Mouse (Mus musculus) frontal cortex, postnatal 25 days (tissue): Measurements from ENCODE around the gene Elk3.

ENCODE experiments used
- DNase-seq, 2 experiments: peaks; one replicate each; pipeline ENCODE4 v3.0.0; 2022; ENCODE audit warnings: low spot score in 2 of 2

Gene Elk3

DNA sequence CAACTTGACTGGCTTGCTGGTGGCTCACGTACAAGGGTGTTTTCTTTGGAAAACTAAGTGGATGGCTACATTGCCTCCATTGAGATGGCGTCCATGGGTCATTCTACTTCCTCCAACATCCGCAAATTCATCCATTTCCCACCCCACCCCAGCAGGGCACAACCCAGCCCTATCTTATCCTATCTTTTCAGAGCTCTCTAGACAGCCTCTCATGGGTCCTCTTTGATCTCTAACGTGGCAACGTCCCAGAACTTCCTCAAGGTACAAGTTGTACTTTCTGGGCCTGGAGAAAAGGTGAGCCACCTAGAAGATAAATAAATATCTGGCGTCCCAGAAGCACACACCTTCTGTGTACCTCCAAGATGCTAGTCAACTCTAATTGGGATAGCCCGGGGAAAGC lies 17.3 kb downstream of the Elk3 start:
- DNase-seq: no peak

- DNase-seq: peak; percentile 70 to 74
Measured at GRCm38 (mm10) chr10:93291843-93292242, 19.1 kb downstream of the Elk3 start.

DNA sequence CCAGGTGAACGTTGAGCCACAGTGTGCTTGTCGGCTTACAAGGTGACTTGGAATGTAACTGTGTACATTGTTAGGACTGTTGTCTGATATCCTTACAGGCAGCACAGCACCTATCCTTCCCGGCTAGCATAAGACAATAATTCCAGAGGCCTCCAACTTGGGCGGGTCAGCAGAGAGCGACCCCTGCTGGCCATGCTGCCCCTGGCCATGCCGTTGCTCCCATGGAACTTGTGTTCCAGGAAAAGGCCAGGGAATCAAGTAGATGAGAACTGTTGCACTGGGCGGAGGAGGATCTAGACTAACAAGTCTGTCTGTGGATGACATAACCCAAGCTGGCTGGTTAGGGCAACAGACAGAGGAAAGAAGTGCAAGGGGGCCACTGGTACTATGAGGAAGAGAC lies 19.6 kb downstream of the Elk3 start:
- DNase-seq: no peak

DNA sequence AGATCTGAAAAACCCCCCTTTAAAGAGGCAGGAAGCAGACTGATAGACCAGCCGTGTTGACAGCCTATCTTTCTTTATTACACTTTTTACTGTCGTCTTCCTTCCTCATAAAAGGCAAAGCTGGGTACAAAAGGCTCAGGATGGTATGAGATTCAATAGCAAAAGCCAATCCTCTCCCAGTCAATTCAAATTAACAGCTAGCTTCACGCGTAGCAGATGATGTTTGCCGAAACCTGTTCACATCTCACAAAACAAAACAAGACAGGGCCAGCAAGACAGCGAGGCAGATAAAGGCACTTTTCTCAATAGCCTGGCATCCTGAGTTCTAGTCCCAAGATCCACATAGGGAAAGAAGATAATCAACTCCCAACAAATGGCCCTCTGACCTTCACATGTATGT lies 21.5 kb downstream of the Elk3 start:
- DNase-seq: no peak

- peak in 1 of 2 experiments; percentile 30 for DNase-seq
Measured at GRCm38 (mm10) chr10:93288336-93288735, 22.6 kb downstream of the Elk3 start.

- DNase-seq: no peak
Measured at GRCm38 (mm10) chr10:93287551-93288145, 23.3 kb downstream of the Elk3 start.

DNA sequence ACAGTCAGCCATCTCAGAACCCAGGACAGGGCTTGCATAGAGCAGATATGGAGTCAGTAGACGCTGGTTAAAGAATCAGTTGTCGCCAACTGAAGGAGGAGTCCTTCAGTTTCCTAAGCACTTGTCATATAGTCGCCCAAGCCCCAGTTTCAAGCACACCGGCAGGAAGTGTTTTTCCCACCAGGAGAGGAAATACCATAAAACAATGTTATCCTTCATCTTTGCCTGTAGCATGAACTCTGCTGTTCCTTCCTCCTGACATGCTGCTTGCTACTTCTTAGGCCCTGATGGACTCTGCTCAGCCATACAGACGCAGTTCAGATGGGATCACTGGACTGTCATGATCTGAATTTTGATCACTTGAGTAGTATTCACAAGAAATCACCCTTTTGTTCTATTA lies 25.4 kb downstream of the Elk3 start:
- DNase-seq: no peak

- no peak for DNase-seq
Measured at GRCm38 (mm10) chr10:93283258-93283657, 27.7 kb downstream of the Elk3 start.

DNA sequence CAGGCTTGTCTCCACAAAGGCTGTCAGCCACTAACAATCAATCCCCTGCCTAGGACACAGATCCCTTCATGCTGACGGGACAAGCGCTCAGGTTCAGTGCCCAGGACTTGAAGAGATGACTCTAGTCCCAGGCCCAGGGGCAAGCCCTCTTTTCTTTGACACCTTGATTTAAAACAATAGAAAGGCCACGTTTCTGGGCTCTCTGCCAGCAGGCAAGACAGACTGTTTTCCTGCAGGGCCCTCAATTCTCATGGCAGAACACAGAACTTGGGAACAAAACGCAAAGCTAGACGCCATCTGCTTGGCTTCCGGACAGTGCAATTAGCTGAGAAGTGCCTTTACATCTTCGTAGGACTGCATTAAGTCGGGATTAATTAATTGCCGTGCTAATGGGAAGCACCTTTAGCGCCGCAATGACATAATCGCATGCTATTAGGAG lies 28.4 kb downstream of the Elk3 start:
- no peak for DNase-seq

- DNase-seq: no peak
Measured at GRCm38 (mm10) chr10:93281092-93281491, 29.8 kb downstream of the Elk3 start.

DNA sequence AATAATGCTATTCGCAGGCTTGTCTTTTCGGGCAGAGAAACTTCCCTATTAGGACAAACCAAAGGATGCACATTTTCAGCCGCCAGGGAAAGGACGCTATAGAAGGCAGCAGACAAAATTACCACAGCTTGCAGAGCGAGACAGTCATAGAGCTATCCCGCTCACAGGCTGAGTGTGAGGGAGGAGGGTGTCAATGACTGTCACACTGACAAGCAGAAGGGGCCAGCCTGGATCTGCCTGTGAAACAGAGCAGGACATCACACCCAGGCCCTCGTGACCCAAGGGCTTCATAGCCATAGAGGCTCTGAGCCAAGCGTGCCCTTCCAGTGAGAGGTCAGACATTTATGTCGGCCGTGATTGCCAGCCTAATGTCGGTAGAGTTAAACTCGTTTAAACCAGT lies 30.3 kb downstream of the Elk3 start:
- DNase-seq: no peak

DNA sequence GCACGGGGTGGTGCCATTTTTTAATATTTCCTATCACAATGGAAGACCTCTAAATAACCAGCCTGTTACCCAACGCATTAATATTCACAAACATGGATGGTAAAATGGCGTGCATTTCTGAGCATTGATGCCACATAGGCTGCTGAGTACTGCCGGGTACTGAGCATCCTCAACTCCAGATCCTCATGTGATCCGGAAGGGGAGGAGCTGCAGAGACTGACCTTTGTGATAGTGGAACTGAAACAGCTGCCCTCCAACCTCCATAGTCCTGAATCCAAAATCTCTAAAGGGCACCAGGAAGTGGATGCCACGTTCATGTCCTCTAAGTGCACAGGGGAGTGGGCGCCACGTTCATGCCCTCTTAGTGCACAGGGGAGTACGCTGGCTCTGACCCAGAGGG lies 31.9 kb downstream of the Elk3 start:
- DNase-seq: no peak

DNA sequence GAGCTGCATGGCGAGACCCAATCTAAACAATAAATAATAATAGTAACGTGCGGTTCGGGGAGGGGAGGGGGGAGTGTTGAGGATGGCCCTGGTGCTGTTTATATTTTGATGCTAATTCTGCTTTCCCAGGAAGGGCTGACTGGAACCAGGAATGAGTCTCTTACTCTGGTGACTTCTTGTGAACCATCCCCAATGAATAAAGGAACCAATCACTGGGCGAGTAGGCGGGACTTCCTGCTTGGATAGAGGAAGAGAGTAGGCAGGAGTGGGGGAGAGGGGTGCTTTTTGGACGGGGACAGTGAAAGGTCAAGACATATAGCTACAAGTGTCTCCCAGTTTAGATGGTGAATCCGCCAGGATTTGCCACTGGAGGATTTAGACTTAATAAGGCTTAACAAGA lies 32.6 kb downstream of the Elk3 start:
- no peak for DNase-seq

DNA sequence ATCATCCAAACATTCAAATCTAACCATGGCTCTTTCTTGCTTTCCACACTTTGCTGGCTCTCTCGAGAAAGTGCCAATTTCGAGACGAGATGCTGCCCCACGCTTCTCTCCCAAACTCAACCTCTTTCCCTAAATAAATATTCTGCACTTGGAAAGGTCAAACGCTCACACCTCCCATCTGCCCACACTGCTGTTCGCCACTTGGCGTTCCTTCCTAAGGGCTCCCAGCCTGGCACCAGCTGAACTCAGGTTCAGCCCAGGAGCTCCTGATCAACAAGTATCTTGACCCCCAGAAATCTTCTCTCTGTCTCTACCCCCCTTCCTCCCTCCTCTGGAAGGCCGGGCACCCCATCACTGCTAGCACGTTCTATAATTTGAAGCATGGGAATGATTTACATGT lies 34.1 kb downstream of the Elk3 start:
- no peak for DNase-seq

- no peak for DNase-seq
Measured at GRCm38 (mm10) chr10:93276349-93276763, 34.6 kb downstream of the Elk3 start.

DNA sequence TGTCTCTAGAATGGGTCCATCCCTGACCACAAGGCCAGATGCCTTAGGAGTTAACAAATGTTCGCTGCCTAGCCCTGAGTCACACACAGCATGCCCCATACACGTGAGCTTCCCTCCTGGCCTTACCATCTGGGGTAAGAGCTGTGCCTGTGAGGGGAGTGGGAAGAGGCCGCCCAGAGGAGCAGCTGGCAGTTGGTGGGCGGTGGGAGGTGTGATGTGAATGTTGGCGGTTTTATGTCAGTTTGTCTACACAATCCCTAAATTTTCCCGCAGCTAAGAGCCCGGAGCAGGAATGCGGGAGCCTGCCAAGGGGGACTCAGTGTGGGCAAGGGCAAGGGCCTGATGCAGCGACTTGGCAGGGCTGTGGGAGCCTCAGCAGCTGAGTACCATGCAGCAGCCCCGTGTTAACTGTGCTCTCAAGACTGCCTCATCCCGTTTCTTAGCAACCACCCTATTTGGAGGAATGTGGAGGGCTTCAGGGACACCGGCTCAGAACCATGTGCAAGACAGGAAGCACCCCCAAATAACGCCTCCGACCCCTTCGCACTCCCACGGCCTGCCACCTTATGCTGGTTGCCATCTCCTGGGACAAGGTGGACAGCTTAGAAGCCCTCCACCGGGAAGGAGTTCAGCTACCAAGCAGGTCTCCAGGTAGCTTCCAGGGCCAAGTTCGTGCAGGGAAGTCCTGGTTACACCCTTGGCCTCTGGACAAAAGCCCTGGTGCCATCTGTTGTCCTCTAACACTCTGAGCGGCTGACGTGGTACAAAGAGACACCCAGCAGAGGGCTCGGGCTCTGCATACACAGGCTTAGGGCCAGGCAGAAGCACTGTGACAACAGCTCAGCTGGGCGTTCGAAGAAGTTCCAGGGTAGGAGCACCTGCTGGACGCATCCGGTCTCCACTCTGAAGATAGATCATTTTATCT lies 35.5 kb downstream of the Elk3 start:
- peak; percentile 80 to 87 for DNase-seq

- no peak for DNase-seq
Measured at GRCm38 (mm10) chr10:93274277-93274696, 36.6 kb downstream of the Elk3 start.

GRCm38 (mm10) chr10:93272986-93273982 lies 37.7 kb downstream of the Elk3 start:
- no peak for DNase-seq

GRCm38 (mm10) chr10:93271831-93272230 lies 39.1 kb downstream of the Elk3 start:
- DNase-seq: no peak

GRCm38 (mm10) chr10:93270889-93271460 lies 40.0 kb downstream of the Elk3 start:
- DNase-seq: no peak

- no peak for DNase-seq
Measured at GRCm38 (mm10) chr10:93269744-93270143, 41.2 kb downstream of the Elk3 start.

GRCm38 (mm10) chr10:93268339-93268738 lies 42.6 kb downstream of the Elk3 start:
- DNase-seq: no peak
